8 mouse cellular contexts compared by ENCODE assay signal in genomic region chr9:102006539-102006938, GRCm38 (mm10).
DNase-seq lines count a peak whose midpoint lies in the region; ATAC-seq and TF ChIP-seq lines count a peak whose summit lies in the region.

No protein-coding gene starts in this region.

- intact Hi-C loops in heart, postnatal 10 days (cut with DNase I): loop anchor here (2.0 to 10.0 kb wide), 3 partner anchors 316 to 692 kb away; no protein-coding TSS in a partner anchor

- 83% methylated on average over 2 of the region's 2 CpGs for WGBS in midbrain, embryonic 11.5 days
- 88% methylated on average over 2 of the region's 2 CpGs for WGBS in midbrain, embryonic 10.5 days
- WGBS in lung, embryonic 14.5 days: 51% methylated on average over 2 of the region's 2 CpGs

- peak; percentile 45; the same call in 1 of the 2 replicates for TF ChIP-seq CTCF in brain, embryonic 14.5 days (IDR thresholded peaks at IDR 0.05; ENCODE audit: borderline replicate concordance, extremely low read depth, insufficient read depth, insufficient read length)
- TF ChIP-seq CTCF in lung, embryonic 14.5 days (IDR thresholded peaks at IDR 0.05; ENCODE audit: low read depth): peak; percentile 56

- H3K9me3 ChIP-seq in midbrain, embryonic 11.5 days (ENCODE audit: control insufficient read depth, low read length): no peaks in the 10 kb centered on the region
- no peaks in the 10 kb centered on the region for H3K9me3 ChIP-seq in midbrain, embryonic 10.5 days (replicated peaks)
- H3K9me3 ChIP-seq in lung, embryonic 14.5 days (ENCODE audit: low read depth, low read length): no peaks in the 10 kb centered on the region

- DNase-seq in embryo, embryonic 10 days (ENCODE audit: low spot score): peak; percentile 46
- DNase-seq in embryo, embryonic 9.5 days (ENCODE audit: extremely low spot score): no peak
- peak; percentile 84 for DNase-seq in midbrain, embryonic 11.5 days (ENCODE audit: low spot score, missing footprints)
- no peak for DNase-seq in midbrain, embryonic 10.5 days (ENCODE audit: low spot score)
- DNase-seq in brain, embryonic 14.5 days (ENCODE audit: low read depth): peak; percentile 59
- peak; percentile 36 to 60 for DNase-seq in heart, postnatal 10 days
- peak; percentile 51 for DNase-seq in lung, embryonic 14.5 days
- no peak for DNase-seq in frontal cortex, postnatal 14 days (ENCODE audit: low spot score in 2 of 2)

- ATAC-seq in midbrain, embryonic 11.5 days (ENCODE audit: low FRiP score): no peak
- no peak for ATAC-seq in lung, embryonic 14.5 days (ENCODE audit: insufficient read depth)

- H3K4me3 ChIP-seq in midbrain, embryonic 11.5 days (ENCODE audit: low read depth, low read length): no peak overlapping the region
- H3K4me3 ChIP-seq in midbrain, embryonic 10.5 days: no peak overlapping the region
- no peak overlapping the region for H3K4me3 ChIP-seq in lung, embryonic 14.5 days (ENCODE audit: low read depth, low read length)

- no peak overlapping the region for H3K4me2 ChIP-seq in midbrain, embryonic 11.5 days
- H3K4me2 ChIP-seq in lung, embryonic 14.5 days: no peak overlapping the region

- no peak overlapping the region for H3K9ac ChIP-seq in midbrain, embryonic 11.5 days (ENCODE audit: low read length)
- H3K9ac ChIP-seq in lung, embryonic 14.5 days: no peak overlapping the region

- TF ChIP-seq POLR2A in brain, embryonic 14.5 days (IDR thresholded peaks at IDR 0.05; ENCODE audit: borderline replicate concordance, extremely low read depth, insufficient read depth, insufficient read length, poor library complexity, severe bottlenecking): no peak

- peaks cover 7% of the 10 kb centered on the region for H3K4me1 ChIP-seq in midbrain, embryonic 11.5 days (ENCODE audit: control insufficient read depth, insufficient read depth, low read length)
- H3K4me1 ChIP-seq in midbrain, embryonic 10.5 days: peaks cover 13% of the 10 kb centered on the region
- peaks cover 4% of the 10 kb centered on the region; the same call in 1 of the 2 replicates for H3K4me1 ChIP-seq in lung, embryonic 14.5 days (ENCODE audit: insufficient read depth)

- no peaks in the 10 kb centered on the region for H3K27me3 ChIP-seq in midbrain, embryonic 11.5 days (ENCODE audit: control insufficient read depth, insufficient read depth, low read length)
- H3K27me3 ChIP-seq in midbrain, embryonic 10.5 days (ENCODE audit: low read depth, poor library complexity, severe bottlenecking): 0 out of 2 replicates have a peak, but pooled peaks cover 11% of the 10 kb centered on the region
- no peaks in the 10 kb centered on the region for H3K27me3 ChIP-seq in lung, embryonic 14.5 days (ENCODE audit: insufficient read depth, low read length)

- H3K36me3 ChIP-seq in midbrain, embryonic 11.5 days (ENCODE audit: control insufficient read depth, insufficient read depth, low read length): no peaks in the 10 kb centered on the region
- no peaks in the 10 kb centered on the region for H3K36me3 ChIP-seq in midbrain, embryonic 10.5 days
- no peaks in the 10 kb centered on the region for H3K36me3 ChIP-seq in lung, embryonic 14.5 days (ENCODE audit: insufficient read depth)

- H3K27ac ChIP-seq in midbrain, embryonic 11.5 days (ENCODE audit: low read depth, low read length): no peak overlapping the region
- no peak overlapping the region for H3K27ac ChIP-seq in midbrain, embryonic 10.5 days (replicated peaks)
- H3K27ac ChIP-seq in lung, embryonic 14.5 days (ENCODE audit: low read depth): no peak overlapping the region

Comparison
In these comparisons a context has a peak if more than half of its experiments do, and no peak if none do; other contexts are left out.
1. DNase-seq: peak in embryo, embryonic 10 days (single experiment), midbrain, embryonic 11.5 days (single experiment), brain, embryonic 14.5 days (single experiment), heart, postnatal 10 days (2 of 2) and lung, embryonic 14.5 days (single experiment); none in embryo, embryonic 9.5 days (single experiment), midbrain, embryonic 10.5 days (single experiment) and frontal cortex, postnatal 14 days (0 of 2).